Mouse (Mus musculus) liver, embryonic 14.5 days (tissue): ENCODE results near the gene Sesn1.

Experiments
- CTCF ChIP-seq: IDR thresholded peaks from 2 replicates; pipeline ENCODE4 v1.5.1; 2016; ENCODE audit warnings: antibody characterized with exemption, low read depth, control low read depth
- EP300 ChIP-seq: IDR thresholded peaks from 2 replicates; pipeline ENCODE4 v1.6.1; 2016; ENCODE audit warnings: antibody characterized with exemption, low read depth

GRCm38 (mm10) chr10:41820401-41820800, 10.7 kb downstream of the Sesn1 start:
- no peak for TF ChIP-seq EP300
- no peak for TF ChIP-seq CTCF
